Mouse (Mus musculus) stomach, embryonic 16.5 days (tissue): Measurements from ENCODE around the gene Sgpp1. TPM values are rescaled to one million over a fixed set of nuclear protein-coding genes. Genes with fewer than 3 reads are reported as not detected.

ENCODE experiments used
- ATAC-seq: fragments of 200-750 bp; cut with Nextera tagmentation; 2 replicates; pipeline ENCODE4 v1.8.0; 2017; ENCODE audit warnings: moderate number of reproducible peaks, moderate TSS enrichment; ENCODE audit not compliant: insufficient read depth, low FRiP score
- H3K27ac ChIP-seq: fragments of 300-500 bp; sonication (generic); 2 replicates; pipeline ENCODE4 v1.5.1; 2014; ENCODE audit warnings: low read length
- H3K27me3 ChIP-seq: fragments of 300-500 bp; sonication (generic); 2 replicates; pipeline ENCODE4 v1.6.1; 2014; ENCODE audit warnings: low read length, control low read depth, mixed read lengths; ENCODE audit not compliant: control insufficient read depth, insufficient read depth
- H3K36me3 ChIP-seq: fragments of 300-500 bp; sonication (generic); 2 replicates; pipeline ENCODE4 v1.6.1; 2014; ENCODE audit warnings: low read length; ENCODE audit not compliant: control insufficient read depth, insufficient read depth
- H3K4me1 ChIP-seq: fragments of 300-500 bp; sonication (generic); 2 replicates; pipeline ENCODE4 v1.6.1; 2014; ENCODE audit warnings: low read length, control low read depth, mixed read lengths; ENCODE audit not compliant: control insufficient read depth, insufficient read depth
- H3K4me2 ChIP-seq: fragments of 300-500 bp; sonication (generic); 2 replicates; pipeline ENCODE4 v1.6.1; 2014; ENCODE audit warnings: low read depth, low read length, mixed read lengths
- H3K4me3 ChIP-seq: fragments of 300-500 bp; sonication (generic); replicated peaks from 2 replicates; pipeline ENCODE4 v1.5.1; 2014; ENCODE audit warnings: mild to moderate bottlenecking, low read length
- H3K9ac ChIP-seq: fragments of 300-500 bp; sonication (generic); 2 replicates; pipeline ENCODE4 v1.6.1; 2014; ENCODE audit warnings: low read length
- H3K9me3 ChIP-seq: fragments of 300-500 bp; sonication (generic); replicated peaks from 2 replicates; pipeline ENCODE4 v1.6.1; 2016; ENCODE audit warnings: low read length, control low read depth; ENCODE audit not compliant: control insufficient read depth
- WGBS: fragments of 180-500 bp; shearing (Covaris S2); extraction: QIAGEN DNeasy Blood & Tissue Kit; methylation state at CpG from one replicate; pipeline ENCODE4 v1.1.7; 2014; 5-methylcytosine and 5-hydroxymethylcytosine counted together
- polyA plus RNA-seq: library from polyadenylated mRNA; unstranded; fragments of >200 nt; fragmentation: Nextera tagmentation; extraction: Ambion mirVana; gene quantifications from 2 replicates; pipeline ENCODE4 v1.2.1, GENCODE M21; 2015

Gene Sgpp1
- polyA plus RNA-seq, 1 experiment from 2014 or later, result 16.8 TPM

- Histone ChIP-seq H3K9ac (peak within 1 kb of the TSS; percentile 80), H3K4me2 (peak within 1 kb of the TSS; percentile 80), H3K9me3 (no peaks in the 10 kb centered on the region), H3K27me3 (no peaks in the 10 kb centered on the region), H3K4me1 (peaks cover 12% of the 10 kb centered on the region; the same call in 1 of the 2 replicates), H3K36me3 (no peaks in the 10 kb centered on the region), H3K4me3 (peak within 1 kb of the TSS; percentile 76), H3K27ac (peak within 1 kb of the TSS; percentile 95)
- WGBS, result under 1% methylated on average over 54 of the region's 55 CpGs
- peak; percentile 99 for ATAC-seq
Observed at GRCm38 (mm10) chr12:75669258-75670106, 66.0 kb downstream of the Sgpp1 start, which contains the start of gene Wdr89. Gene Wdr89, minus strand, starts transcription at chr12:75669537.

- ATAC-seq, result no peak
- under 1% methylated on average over 9 of the region's 9 CpGs for WGBS
- H3K36me3 ChIP-seq, result no peaks in the 10 kb centered on the region
Observed at GRCm38 (mm10) chr12:75668916-75669257, 66.6 kb downstream of the Sgpp1 start.

GRCm38 (mm10) chr12:75668221-75668620, 67.3 kb downstream of the Sgpp1 start:
- WGBS, result 90% methylated on average over 2 of the region's 2 CpGs
- ATAC-seq, result no peak
- Histone ChIP-seq H3K4me3 (no peak overlapping the region), H3K4me2 (peak overlapping the region; percentile 80), H3K27me3 (no peaks in the 10 kb centered on the region), H3K4me1 (peaks cover 12% of the 10 kb centered on the region; the same call in 1 of the 2 replicates), H3K36me3 (no peaks in the 10 kb centered on the region), H3K27ac (no peak overlapping the region), H3K9me3 (no peaks in the 10 kb centered on the region), H3K9ac (no peak overlapping the region)

More at GRCm38 (mm10) chr12:75668916-75669257, 66.6 kb downstream of the Sgpp1 start:
- Histone ChIP-seq H3K9me3 (no peaks in the 10 kb centered on the region), H3K9ac (peak overlapping the region; percentile 80), H3K4me3 (peak overlapping the region; percentile 72), H3K27ac (peak overlapping the region; percentile 86), H3K4me1 (peaks cover 12% of the 10 kb centered on the region; the same call in 1 of the 2 replicates), H3K27me3 (no peaks in the 10 kb centered on the region), H3K4me2 (peak overlapping the region; percentile 80)

GRCm38 (mm10) chr12:75666939-75667338, 68.6 kb downstream of the Sgpp1 start:
- Histone ChIP-seq H3K9me3 (no peaks in the 10 kb centered on the region), H3K4me3 (no peak overlapping the region), H3K36me3 (no peaks in the 10 kb centered on the region), H3K9ac (no peak overlapping the region), H3K4me2 (no peak overlapping the region), H3K4me1 (peaks cover 12% of the 10 kb centered on the region; the same call in 1 of the 2 replicates), H3K27ac (no peak overlapping the region), H3K27me3 (no peaks in the 10 kb centered on the region)
- no peak for ATAC-seq

- 41% methylated on average over 6 of the region's 6 CpGs for WGBS
- H3K4me1 ChIP-seq, result peaks cover 4% of the 10 kb centered on the region; the same call in 1 of the 2 replicates
- no peaks in the 10 kb centered on the region for H3K36me3 ChIP-seq
- no peak overlapping the region for H3K27ac ChIP-seq
- no peaks in the 10 kb centered on the region for H3K9me3 ChIP-seq
- no peak for ATAC-seq
- no peaks in the 10 kb centered on the region for H3K27me3 ChIP-seq
- no peak overlapping the region for H3K4me3 ChIP-seq
- no peak overlapping the region for H3K4me2 ChIP-seq
- H3K9ac ChIP-seq, result no peak overlapping the region
Observed at GRCm38 (mm10) chr12:75664516-75664810, 71.1 kb downstream of the Sgpp1 start.

Other genes with a start within 250 kb of the Sgpp1 start
- gene Ppp2r5e, start 139.5 kb downstream of the Sgpp1 start, polyA plus RNA-seq, result 7.3 and 7.8 TPM in 2 replicates
- gene Wdr89, start 66.2 kb downstream of the Sgpp1 start, polyA plus RNA-seq, result 8.3 and 11.6 TPM in 2 replicates
- gene Syne2, start 82.4 kb upstream of the Sgpp1 start, polyA plus RNA-seq, result 37.1 and 42.1 TPM in 2 replicates